Mouse (Mus musculus): ENCODE results near the gene Olfr1537.

Gene Olfr1537

DNA sequence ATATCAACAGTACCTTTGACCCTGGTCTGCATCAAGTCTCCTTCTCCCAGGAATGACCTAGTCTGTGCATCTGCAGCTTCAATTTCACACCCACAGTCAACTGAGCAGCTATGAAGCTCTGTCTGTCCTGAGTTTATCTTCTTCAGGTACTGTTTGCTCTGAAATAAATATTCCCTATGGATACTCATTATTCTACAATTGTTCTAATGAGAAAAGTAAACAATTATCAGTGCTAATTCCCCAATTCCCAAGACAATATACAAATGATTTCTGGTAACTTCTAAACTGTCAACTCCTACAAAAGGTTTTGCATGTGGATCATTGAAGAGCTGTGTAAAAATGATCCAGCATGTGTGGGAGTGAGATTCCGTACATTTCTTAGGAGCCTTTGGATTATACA is at the start of gene Olfr1537:
Olfr1537 (minus strand) TSS at position 101 of the 400 bp plus-strand sequence.
- DNase-seq = no peak

DNA sequence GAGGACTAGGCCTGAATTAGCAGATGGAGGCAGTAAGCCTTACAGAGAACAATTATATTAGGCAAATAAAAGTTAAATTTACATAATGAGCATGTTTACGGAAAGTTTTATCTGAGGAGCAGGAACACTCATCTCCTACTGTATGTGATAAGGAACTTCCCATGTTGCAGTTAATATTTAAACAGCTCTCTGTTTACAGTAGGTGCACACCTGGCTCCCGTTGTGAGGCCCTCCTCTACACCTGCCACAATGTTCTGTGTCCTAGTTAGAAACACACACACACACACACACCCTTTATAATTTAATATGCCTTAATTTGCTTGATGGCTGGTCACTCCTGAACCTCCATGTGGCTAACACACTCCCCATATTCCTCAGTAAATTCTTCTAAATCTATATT is 37.3 kb upstream of the Olfr1537 start:
- DNase-seq = no peak

DNA sequence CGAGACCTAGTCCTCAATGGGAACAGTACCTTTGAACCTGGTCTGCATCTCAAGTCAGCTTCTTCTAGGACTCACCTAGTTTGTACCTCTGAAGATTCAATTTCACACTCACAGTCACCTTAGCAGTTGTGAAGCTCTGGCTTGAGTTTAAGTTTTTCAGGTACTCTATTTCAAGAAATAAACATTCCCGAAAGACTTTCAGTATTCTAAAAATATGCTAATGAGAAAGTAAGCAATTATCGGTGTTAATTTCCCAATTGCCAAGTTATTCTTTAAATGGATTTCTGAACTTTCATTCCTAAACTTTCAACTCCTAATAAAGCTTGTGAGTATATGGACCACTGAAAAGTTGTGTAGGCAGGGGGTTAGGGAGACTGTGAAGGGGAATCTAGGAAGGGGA is 26.9 kb upstream of the Olfr1537 start, which contains the start of gene Olfr945:
Olfr945 (minus strand) TSS at position 101 of the 400 bp plus-strand sequence.
- DNase-seq = no peak

DNA sequence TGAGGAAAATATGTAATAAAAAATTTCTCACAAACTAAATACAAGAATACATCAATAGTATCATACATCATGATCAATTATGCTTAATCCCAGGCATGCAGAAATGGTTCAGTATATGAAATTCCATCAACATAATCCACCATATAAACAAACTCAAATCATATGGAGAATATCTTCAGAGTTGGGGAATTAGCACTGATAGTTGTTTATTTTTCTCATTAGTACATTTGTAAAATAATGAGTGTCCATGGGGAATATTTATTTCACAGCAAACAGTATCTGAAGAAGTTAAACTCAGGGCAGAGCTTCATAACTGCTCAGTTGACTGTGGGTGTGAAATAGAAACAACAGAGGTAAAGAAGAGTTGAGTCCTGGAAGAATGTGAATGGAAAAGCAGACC is 48.2 kb downstream of the Olfr1537 start, which contains the start of gene Olfr944:
Olfr944 (plus strand) TSS at position 301 of the 400 bp plus-strand sequence.
- DNase-seq = no peak

Data from cerebellum, adult 9-11 months (tissue).